Mouse (Mus musculus) mouse embryonic stem cell (cell line): ENCODE measurements around the gene Tac4.

Experiments used
- in situ Hi-C, 2 experiments: fragments of 300-500 bp; cut with MboI; formaldehyde crosslinking; loops; 1 replicate in 1 of 2; 3 replicates in 1 of 2; pipeline ENCODE4 v1.14.3; 2019 to 2020; ENCODE audit warnings: low sequenced_read_pairs in 2 of 2, low pct_unique_long_range_greater_than_20kb in 1 of 2, mixed read lengths in 1 of 2; ENCODE audit not compliant: unreplicated experiment in 1 of 2

Tac4 gene

DNA sequence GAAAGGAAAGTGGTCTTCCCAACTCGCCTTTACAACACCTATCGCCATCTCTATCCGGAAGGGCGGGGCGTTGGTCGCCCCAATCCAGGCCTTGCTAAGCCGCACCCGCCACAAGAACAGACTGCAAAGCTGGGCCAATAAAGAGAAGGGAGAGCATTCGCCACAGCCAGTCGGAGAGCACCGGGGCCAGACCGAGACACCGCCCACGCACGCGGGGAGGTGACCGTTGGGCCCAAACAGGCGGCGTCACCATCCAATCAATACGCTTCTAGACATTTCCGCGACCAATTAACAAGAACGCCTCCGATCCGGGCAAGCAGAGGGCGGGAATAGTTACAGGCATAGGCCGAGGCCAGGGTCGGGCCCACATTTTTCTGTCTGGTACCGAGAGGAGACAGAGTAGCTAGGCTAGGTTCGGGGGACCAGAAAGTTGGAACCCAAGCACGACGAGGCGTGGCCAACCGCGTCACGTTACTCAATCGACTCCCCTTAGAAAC, 48.2 kb downstream of the Tac4 start:
- in situ Hi-C loops = no loop called here

- in situ Hi-C loops = no loop called here
Measured at GRCm38 (mm10) chr11:95310007-95310647, 48.8 kb downstream of the Tac4 start, which contains the start of gene Kat7. Kat7 (minus strand) TSS chr11:95310246.

- in situ Hi-C loops = no loop called here
Measured at GRCm38 (mm10) chr11:95310648-95311424, 49.5 kb downstream of the Tac4 start.

GRCm38 (mm10) chr11:95311425-95311807, 50.1 kb downstream of the Tac4 start:
- in situ Hi-C loops = no loop called here

- in situ Hi-C loops = no loop called here
Measured at GRCm38 (mm10) chr11:95315215-95315955, 54.1 kb downstream of the Tac4 start.

DNA sequence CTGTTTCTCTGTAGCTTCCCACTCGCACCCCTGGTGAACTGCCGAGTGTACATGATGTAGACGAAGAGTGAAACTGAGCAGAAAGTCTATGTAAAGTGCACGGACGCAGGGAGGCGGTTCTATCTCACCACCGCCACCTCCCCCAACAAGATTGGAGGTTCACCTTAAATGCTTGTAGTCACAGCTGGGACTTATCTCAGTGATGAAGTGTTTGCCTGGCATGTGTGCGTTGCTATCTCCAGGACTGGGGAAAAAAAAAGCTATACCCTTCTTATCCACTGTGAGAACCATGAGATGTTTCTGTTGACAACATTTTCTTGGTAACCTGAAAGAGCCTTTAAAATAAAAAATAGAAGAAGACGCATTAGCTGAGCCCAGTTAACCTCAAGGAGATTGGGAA, 56.8 kb downstream of the Tac4 start:
- in situ Hi-C loops = no loop called here
